Mouse (Mus musculus) embryonic facial prominence, embryonic 12.5 days (tissue): ENCODE data around the gene Fbxo2. TPM values are rescaled to one million over a fixed set of nuclear protein-coding genes. Genes with fewer than 3 reads are reported as not detected.
"Not testable (repeated sequence)": the region's sequence is repeated elsewhere in the genome, so short reads cannot be mapped to it uniquely, and the experiment has no call there.

ENCODE experiments used
- ATAC-seq: fragments of 200-750 bp; cut with Nextera tagmentation; 2 replicates; pipeline ENCODE4 v1.8.0; 2017; ENCODE audit not compliant: insufficient number of reproducible peaks, insufficient read depth, low FRiP score, low TSS enrichment
- H3K27ac ChIP-seq: fragments of 300-500 bp; sonication (generic); 2 replicates; pipeline ENCODE4 v1.5.1; 2016; ENCODE audit warnings: mild to moderate bottlenecking
- H3K27me3 ChIP-seq: fragments of 300-500 bp; sonication (generic); 2 replicates; pipeline ENCODE4 v1.6.1; 2016; ENCODE audit warnings: mild to moderate bottlenecking, moderate library complexity
- H3K36me3 ChIP-seq: fragments of 300-500 bp; sonication (generic); 2 replicates; pipeline ENCODE4 v1.6.1; 2016; ENCODE audit warnings: mild to moderate bottlenecking
- H3K4me1 ChIP-seq: fragments of 300-500 bp; sonication (generic); 2 replicates; pipeline ENCODE4 v1.6.1; 2016
- H3K4me2 ChIP-seq: fragments of 300-500 bp; sonication (generic); replicated peaks from 2 replicates; pipeline ENCODE4 v1.6.1; 2016; ENCODE audit warnings: mild to moderate bottlenecking, moderate library complexity
- H3K4me3 ChIP-seq: fragments of 300-500 bp; sonication (generic); 2 replicates; pipeline ENCODE4 v1.5.1; 2016; ENCODE audit warnings: mild to moderate bottlenecking
- H3K9ac ChIP-seq: fragments of 300-500 bp; sonication (generic); 2 replicates; pipeline ENCODE4 v1.6.1; 2016; ENCODE audit warnings: mild to moderate bottlenecking, moderate library complexity
- H3K9me3 ChIP-seq: fragments of 300-500 bp; sonication (generic); 2 replicates; pipeline ENCODE4 v1.6.1; 2016; ENCODE audit warnings: mild to moderate bottlenecking, moderate library complexity
- WGBS: fragments of 180-500 bp; shearing (Covaris S2); methylation state at CpG from one replicate; pipeline ENCODE4 v1.1.7; 2016; 5-methylcytosine and 5-hydroxymethylcytosine counted together
- polyA plus RNA-seq: library from polyadenylated mRNA; unstranded; fragments of >200 nt; fragmentation: Nextera tagmentation; extraction: Ambion mirVana; gene quantifications from 2 replicates; pipeline ENCODE4 v1.2.1, GENCODE M21; 2016

Fbxo2 gene
- polyA plus RNA-seq, 1 experiment from 2014 or later, result 4.1 TPM

DNA sequence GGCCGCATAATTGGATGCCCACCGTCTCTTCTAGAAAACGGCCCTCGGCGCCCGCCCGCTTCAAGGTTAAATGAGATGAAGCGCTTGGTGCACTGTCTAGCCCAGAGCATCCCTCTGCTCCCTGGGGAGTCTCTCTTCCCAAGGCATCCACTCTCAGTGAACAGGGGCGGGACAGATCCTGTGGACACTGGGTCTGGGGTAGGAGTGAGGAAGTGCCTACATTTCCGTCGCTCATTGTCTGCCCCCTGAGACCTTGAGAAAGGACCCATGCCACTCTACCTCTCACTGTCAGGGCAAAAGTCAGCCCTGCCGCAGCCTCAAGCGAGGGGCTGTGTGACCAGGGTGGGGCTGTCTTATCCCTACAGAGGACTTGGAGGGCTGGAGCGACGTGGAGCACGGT, 4.0 kb downstream of the Fbxo2 start:
- Histone ChIP-seq H3K9ac (no peak overlapping the region), H3K4me2 (peak overlapping the region; percentile 55), H3K4me3 (peak overlapping the region; percentile 28), H3K4me1 (peaks cover 19% of the 10 kb centered on the region), H3K9me3 (no peaks in the 10 kb centered on the region), H3K36me3 (no peaks in the 10 kb centered on the region), H3K27me3 (peaks cover 89% of the 10 kb centered on the region), H3K27ac (no peak overlapping the region)
- ATAC-seq, result no peak
- WGBS, result under 1% methylated on average over 16 of the region's 16 CpGs

- Histone ChIP-seq H3K4me3 (no peak overlapping the region), H3K4me2 (no peak overlapping the region), H3K4me1 (peaks cover 16% of the 10 kb centered on the region), H3K9ac (no peak overlapping the region), H3K36me3 (no peaks in the 10 kb centered on the region), H3K27ac (no peak overlapping the region), H3K27me3 (peaks cover 87% of the 10 kb centered on the region), H3K9me3 (no peaks in the 10 kb centered on the region)
- WGBS, result 4% methylated on average over 17 of the region's 17 CpGs
- ATAC-seq, result no peak
Observed at GRCm38 (mm10) chr4:148165551-148165950, 5.1 kb downstream of the Fbxo2 start.

- H3K4me3 ChIP-seq, result peak overlapping the region; percentile 9; the same call in 1 of the 2 replicates
- no peaks in the 10 kb centered on the region for H3K9me3 ChIP-seq
- peaks cover 10% of the 10 kb centered on the region for H3K4me1 ChIP-seq
- no peaks in the 10 kb centered on the region for H3K36me3 ChIP-seq
- peaks cover 83% of the 10 kb centered on the region for H3K27me3 ChIP-seq
- no peak for ATAC-seq
- H3K27ac ChIP-seq, result no peak overlapping the region
- no peak overlapping the region for H3K9ac ChIP-seq
- 2% methylated on average over 10 of the region's 10 CpGs for WGBS
- peak overlapping the region; percentile 32 for H3K4me2 ChIP-seq
Observed at GRCm38 (mm10) chr4:148166431-148166830, 6.0 kb downstream of the Fbxo2 start.

DNA sequence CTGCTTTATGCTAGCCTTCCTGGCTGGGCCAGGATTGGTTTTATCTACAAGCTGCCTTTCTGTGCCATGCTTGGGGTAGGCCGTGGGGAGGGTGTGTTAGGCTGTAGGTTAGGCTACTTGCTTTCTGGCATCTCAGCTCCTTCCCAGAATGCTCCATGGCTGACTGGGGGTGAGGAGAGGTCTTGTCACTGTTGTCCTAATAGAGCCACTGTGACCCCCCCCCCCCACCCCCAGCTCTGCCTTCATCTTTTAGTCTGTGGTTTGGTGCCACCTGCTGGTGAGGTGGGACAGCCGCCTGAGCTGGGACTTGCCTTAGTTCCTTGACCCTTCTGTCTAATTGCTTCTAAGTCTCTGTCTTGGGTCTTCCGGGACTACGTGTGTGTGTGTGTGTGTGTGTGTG, 6.6 kb downstream of the Fbxo2 start:
- H3K27ac ChIP-seq, result no peak overlapping the region
- peak overlapping the region; percentile 9; the same call in 1 of the 2 replicates for H3K4me3 ChIP-seq
- H3K4me1 ChIP-seq, result peaks cover 10% of the 10 kb centered on the region
- no peaks in the 10 kb centered on the region for H3K9me3 ChIP-seq
- WGBS, result 7% methylated on average over 3 of the region's 4 CpGs
- H3K36me3 ChIP-seq, result no peaks in the 10 kb centered on the region
- peaks cover 82% of the 10 kb centered on the region for H3K27me3 ChIP-seq
- H3K4me2 ChIP-seq, result peak overlapping the region; percentile 32
- no peak for ATAC-seq
- no peak overlapping the region for H3K9ac ChIP-seq

DNA sequence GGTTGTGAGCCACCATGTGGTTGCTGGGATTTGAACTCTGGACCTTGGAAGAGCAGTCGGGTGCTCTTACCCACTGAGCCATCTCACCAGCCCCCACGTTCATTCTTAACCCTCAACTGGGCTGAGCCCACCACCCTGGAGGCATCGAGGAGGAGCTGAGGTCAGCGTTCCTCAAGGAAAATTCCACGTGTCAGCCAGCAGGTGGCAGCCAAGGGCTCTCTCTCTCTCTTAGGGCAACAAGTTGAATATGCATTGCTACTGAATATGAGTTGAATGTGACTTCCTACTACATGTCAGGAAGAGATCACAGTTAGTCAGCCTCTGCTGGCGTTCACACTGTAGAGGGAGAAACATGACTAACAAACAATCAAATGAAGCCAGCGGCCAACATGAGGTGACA, 7.9 kb downstream of the Fbxo2 start:
- Histone ChIP-seq H3K36me3 (no peaks in the 10 kb centered on the region), H3K9me3 (no peaks in the 10 kb centered on the region), H3K27me3 (peaks cover 82% of the 10 kb centered on the region), H3K4me1 (peaks cover 10% of the 10 kb centered on the region), H3K27ac (no peak overlapping the region), H3K4me2 (no peak overlapping the region), H3K9ac (no peak overlapping the region), H3K4me3 (no peak overlapping the region)
- no peak for ATAC-seq
- 25% methylated on average over 7 of the region's 7 CpGs for WGBS

GRCm38 (mm10) chr4:148169586-148169985, 9.2 kb downstream of the Fbxo2 start:
- no peak overlapping the region for H3K4me3 ChIP-seq
- peaks cover 82% of the 10 kb centered on the region for H3K27me3 ChIP-seq
- H3K4me2 ChIP-seq, result no peak overlapping the region
- no peak overlapping the region for H3K27ac ChIP-seq
- no peak for ATAC-seq
- 20% methylated on average over 15 of the region's 15 CpGs for WGBS
- H3K9me3 ChIP-seq, result no peaks in the 10 kb centered on the region
- H3K4me1 ChIP-seq, result peaks cover 13% of the 10 kb centered on the region
- H3K9ac ChIP-seq, result no peak overlapping the region
- H3K36me3 ChIP-seq, result no peaks in the 10 kb centered on the region

DNA sequence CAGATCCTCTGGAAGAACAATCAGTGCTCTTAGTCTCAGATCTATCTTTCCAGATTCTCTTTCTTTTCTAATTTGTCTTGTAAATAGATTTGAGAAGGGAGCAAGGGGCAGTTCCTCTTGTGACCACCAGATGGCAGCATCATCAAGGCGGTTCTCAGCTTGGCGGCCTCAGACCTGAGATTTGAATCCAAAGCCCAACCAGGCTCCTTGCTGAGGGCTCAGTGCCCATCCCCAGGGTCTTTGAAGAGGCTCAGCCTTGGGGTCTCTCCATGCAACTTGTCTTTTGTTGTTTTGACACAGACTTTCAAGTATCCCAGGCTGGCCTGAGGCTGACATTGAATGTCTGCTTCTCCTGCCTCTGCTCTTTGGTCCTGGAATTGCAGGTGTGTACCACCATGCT, 10.4 kb downstream of the Fbxo2 start:
- Histone ChIP-seq H3K4me2 (no peak overlapping the region), H3K9ac (no peak overlapping the region), H3K4me1 (peaks cover 13% of the 10 kb centered on the region), H3K36me3 (no peaks in the 10 kb centered on the region), H3K27me3 (peaks cover 82% of the 10 kb centered on the region), H3K4me3 (no peak overlapping the region), H3K27ac (no peak overlapping the region), H3K9me3 (no peaks in the 10 kb centered on the region)
- 4% methylated on average over 2 of the region's 2 CpGs for WGBS
- ATAC-seq, result no peak

GRCm38 (mm10) chr4:148171261-148171660, 10.8 kb downstream of the Fbxo2 start:
- H3K27ac ChIP-seq, result no peak overlapping the region
- no peak overlapping the region for H3K4me3 ChIP-seq
- no peaks in the 10 kb centered on the region for H3K36me3 ChIP-seq
- H3K4me2 ChIP-seq, result no peak overlapping the region
- H3K4me1 ChIP-seq, result peaks cover 11% of the 10 kb centered on the region
- ATAC-seq, result no peak
- WGBS, result 17% methylated on average over 3 of the region's 3 CpGs
- peaks cover 82% of the 10 kb centered on the region for H3K27me3 ChIP-seq
- no peaks in the 10 kb centered on the region for H3K9me3 ChIP-seq
- no peak overlapping the region for H3K9ac ChIP-seq

GRCm38 (mm10) chr4:148173811-148174494, 13.5 kb downstream of the Fbxo2 start:
- no peak overlapping the region for H3K27ac ChIP-seq
- ATAC-seq, result no peak
- H3K4me3 ChIP-seq, result 0 out of 2 replicates have a peak overlapping the region, but pooled peaks have one; percentile 4
- H3K4me2 ChIP-seq, result peak overlapping the region; percentile 27; the same call in 1 of the 2 replicates
- peaks cover 80% of the 10 kb centered on the region for H3K27me3 ChIP-seq
- no peaks in the 10 kb centered on the region for H3K36me3 ChIP-seq
- H3K9me3 ChIP-seq, result no peaks in the 10 kb centered on the region
- H3K4me1 ChIP-seq, result peaks cover 7% of the 10 kb centered on the region
- under 1% methylated on average over 30 of the region's 30 CpGs for WGBS
- H3K9ac ChIP-seq, result no peak overlapping the region

- no peak overlapping the region for H3K9ac ChIP-seq
- no peaks in the 10 kb centered on the region for H3K9me3 ChIP-seq
- WGBS, result 14% methylated on average over 12 of the region's 12 CpGs
- 0 out of 2 replicates have a peak overlapping the region, but pooled peaks have one; percentile 4 for H3K4me3 ChIP-seq
- H3K4me2 ChIP-seq, result no peak overlapping the region
- ATAC-seq, result no peak
- H3K27ac ChIP-seq, result no peak overlapping the region
- peaks cover 7% of the 10 kb centered on the region for H3K4me1 ChIP-seq
- H3K27me3 ChIP-seq, result peaks cover 81% of the 10 kb centered on the region
- H3K36me3 ChIP-seq, result no peaks in the 10 kb centered on the region
Observed at GRCm38 (mm10) chr4:148174495-148174862, 14.1 kb downstream of the Fbxo2 start.

DNA sequence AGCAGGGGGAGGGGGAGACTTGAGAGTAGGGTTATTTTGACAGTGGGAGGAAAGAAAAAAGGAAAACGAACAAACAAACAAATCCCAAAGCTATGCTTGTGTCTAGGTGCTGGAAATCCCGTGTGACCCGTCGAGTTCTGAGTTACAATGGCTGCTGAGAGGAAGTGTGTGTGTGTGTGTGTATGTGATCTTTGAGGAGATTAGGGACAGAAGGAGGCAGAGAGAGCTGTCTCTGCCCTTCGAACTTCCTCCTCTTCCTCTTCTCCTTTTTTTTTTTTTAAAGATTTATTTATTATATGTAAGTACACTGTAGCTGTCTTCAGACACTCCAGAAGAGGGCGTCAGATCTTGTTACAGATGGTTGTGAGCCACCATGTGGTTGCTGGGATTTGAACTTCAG, 16.2 kb downstream of the Fbxo2 start:
- H3K4me2 ChIP-seq, H3K9ac ChIP-seq, ATAC-seq, H3K9me3 ChIP-seq, H3K36me3 ChIP-seq, H3K27ac ChIP-seq, H3K4me1 ChIP-seq, H3K4me3 ChIP-seq: not testable (repeated sequence)
- 75% methylated on average over 5 of the region's 6 CpGs for WGBS
- peaks cover 72% of the 10 kb centered on the region for H3K27me3 ChIP-seq

DNA sequence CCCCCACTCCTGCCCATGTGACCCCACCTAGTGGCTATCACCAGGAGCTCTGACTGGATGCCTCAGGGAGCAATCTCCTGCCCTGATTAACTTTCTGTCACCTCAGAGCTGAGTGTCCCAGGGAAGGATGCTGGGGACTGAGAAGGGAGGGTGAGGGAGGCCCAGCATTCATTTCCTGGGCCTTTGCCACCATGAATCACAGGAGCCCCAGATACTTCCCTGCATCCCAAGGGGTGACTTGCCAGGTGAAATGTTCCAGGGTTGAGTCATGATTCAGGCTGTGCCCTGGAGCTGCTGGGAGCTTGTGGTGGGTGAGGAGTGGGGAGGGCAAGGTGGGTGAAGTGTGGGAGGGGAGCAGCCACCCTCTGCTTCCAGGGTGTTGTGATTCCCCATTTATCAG, 17.3 kb downstream of the Fbxo2 start:
- H3K27ac ChIP-seq, result no peak overlapping the region
- H3K4me1 ChIP-seq, result peaks cover 7% of the 10 kb centered on the region
- no peak for ATAC-seq
- H3K9me3 ChIP-seq, result no peaks in the 10 kb centered on the region
- H3K4me3 ChIP-seq, result no peak overlapping the region
- H3K36me3 ChIP-seq, result no peaks in the 10 kb centered on the region
- H3K27me3 ChIP-seq, result peaks cover 68% of the 10 kb centered on the region
- no peak overlapping the region for H3K4me2 ChIP-seq
- H3K9ac ChIP-seq, result no peak overlapping the region
